Mouse (Mus musculus): ENCODE data around the gene Rufy3. TPM values are rescaled to one million over a fixed set of nuclear protein-coding genes. Genes with fewer than 3 reads are reported as not detected.
A peak's percentile ranks its signal among the peaks of the same experiment; 100 is the strongest.

Rufy3 gene
- polyA plus RNA-seq, 1 experiment from 2014 or later, result 245 TPM

DNA sequence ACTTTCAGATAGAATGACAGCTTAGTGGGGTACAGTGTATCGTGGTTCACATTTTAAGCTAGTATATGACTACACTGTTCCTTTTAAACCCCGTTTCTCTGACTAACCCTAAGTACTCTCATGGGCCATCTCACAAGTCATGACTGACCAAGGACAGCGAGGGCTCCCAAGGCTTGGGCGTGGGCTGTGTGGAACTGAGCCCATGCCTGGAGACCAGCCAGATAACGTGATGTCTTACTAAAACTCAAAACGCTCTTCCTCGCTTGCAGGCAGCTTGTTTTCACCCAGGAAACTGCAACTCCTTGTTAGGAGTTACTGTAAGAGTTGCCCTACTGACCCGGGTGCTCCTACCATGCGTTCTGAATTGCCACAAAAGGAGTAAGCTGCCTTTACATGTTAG, 78.7 kb downstream of the Rufy3 start:
- Histone ChIP-seq H3K4me3 (no peak overlapping the region), H3K9ac (no peak overlapping the region), H3K4me1 (no peaks in the 10 kb centered on the region), H3K4me2 (replicated peaks) (no peak overlapping the region), H3K36me3 (peaks cover 85% of the 10 kb centered on the region), H3K9me3 (no peaks in the 10 kb centered on the region), H3K27me3 (replicated peaks) (no peaks in the 10 kb centered on the region), H3K27ac (no peak overlapping the region)
- ATAC-seq (ENCODE audit: low FRiP score, low read depth), result no peak
- 94% methylated on average over 9 of the region's 9 CpGs for WGBS

DNA sequence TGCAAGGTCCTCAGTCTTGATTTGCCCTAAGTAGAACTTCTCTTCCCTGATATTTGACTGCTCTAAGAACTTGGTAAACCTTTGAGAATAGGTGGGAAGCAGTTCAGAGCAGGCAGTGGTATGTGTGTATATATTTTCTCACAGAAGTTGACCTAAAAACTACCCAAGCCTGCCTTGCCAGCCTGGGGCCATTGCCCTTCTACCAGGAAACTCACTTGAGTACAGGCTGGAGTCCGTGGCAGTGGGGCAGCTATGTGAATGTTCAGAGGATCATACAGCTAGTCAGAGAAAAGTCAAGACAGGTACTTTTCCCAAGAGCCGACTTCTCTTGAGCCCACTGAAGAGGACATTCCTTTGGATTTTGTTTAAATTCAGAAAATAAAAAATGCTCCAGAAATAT, 80.1 kb downstream of the Rufy3 start:
- no peak for ATAC-seq (ENCODE audit: low FRiP score, low read depth)
- H3K9me3 ChIP-seq, result no peaks in the 10 kb centered on the region
- WGBS, result 90% methylated on average over 2 of the region's 2 CpGs
- peaks cover 88% of the 10 kb centered on the region for H3K36me3 ChIP-seq
- H3K27ac ChIP-seq, result no peak overlapping the region
- no peak overlapping the region for H3K4me2 ChIP-seq (replicated peaks)
- no peak overlapping the region for H3K4me3 ChIP-seq
- no peaks in the 10 kb centered on the region for H3K4me1 ChIP-seq
- no peak overlapping the region for H3K9ac ChIP-seq
- no peaks in the 10 kb centered on the region for H3K27me3 ChIP-seq (replicated peaks)

DNA sequence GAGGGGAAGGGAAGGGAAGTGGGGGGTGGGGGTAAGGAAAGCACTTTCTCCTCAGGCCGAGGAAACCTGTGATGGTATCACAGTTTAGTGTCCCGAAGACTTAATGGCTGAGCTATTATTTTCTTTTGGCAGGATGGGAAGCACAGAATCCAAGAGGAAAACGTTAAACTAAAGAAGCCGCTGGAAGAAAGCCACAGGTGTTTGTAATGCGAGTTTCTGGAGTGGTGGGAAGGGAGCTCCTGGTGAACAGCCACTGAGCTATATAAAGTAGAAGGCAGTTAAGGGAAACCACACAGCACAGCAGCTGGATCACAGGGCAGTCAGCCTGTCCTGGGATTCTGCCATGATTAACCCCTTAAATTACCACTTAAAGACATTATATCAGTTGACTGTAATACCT, 80.6 kb downstream of the Rufy3 start:
- no peaks in the 10 kb centered on the region for H3K9me3 ChIP-seq
- no peak overlapping the region for H3K4me2 ChIP-seq (replicated peaks)
- H3K36me3 ChIP-seq, result peaks cover 92% of the 10 kb centered on the region
- H3K27me3 ChIP-seq (replicated peaks), result no peaks in the 10 kb centered on the region
- no peak overlapping the region for H3K27ac ChIP-seq
- H3K4me1 ChIP-seq, result no peaks in the 10 kb centered on the region
- WGBS, result 73% methylated on average over 5 of the region's 5 CpGs
- no peak overlapping the region for H3K4me3 ChIP-seq
- ATAC-seq (ENCODE audit: low FRiP score, low read depth), result no peak
- no peak overlapping the region for H3K9ac ChIP-seq

DNA sequence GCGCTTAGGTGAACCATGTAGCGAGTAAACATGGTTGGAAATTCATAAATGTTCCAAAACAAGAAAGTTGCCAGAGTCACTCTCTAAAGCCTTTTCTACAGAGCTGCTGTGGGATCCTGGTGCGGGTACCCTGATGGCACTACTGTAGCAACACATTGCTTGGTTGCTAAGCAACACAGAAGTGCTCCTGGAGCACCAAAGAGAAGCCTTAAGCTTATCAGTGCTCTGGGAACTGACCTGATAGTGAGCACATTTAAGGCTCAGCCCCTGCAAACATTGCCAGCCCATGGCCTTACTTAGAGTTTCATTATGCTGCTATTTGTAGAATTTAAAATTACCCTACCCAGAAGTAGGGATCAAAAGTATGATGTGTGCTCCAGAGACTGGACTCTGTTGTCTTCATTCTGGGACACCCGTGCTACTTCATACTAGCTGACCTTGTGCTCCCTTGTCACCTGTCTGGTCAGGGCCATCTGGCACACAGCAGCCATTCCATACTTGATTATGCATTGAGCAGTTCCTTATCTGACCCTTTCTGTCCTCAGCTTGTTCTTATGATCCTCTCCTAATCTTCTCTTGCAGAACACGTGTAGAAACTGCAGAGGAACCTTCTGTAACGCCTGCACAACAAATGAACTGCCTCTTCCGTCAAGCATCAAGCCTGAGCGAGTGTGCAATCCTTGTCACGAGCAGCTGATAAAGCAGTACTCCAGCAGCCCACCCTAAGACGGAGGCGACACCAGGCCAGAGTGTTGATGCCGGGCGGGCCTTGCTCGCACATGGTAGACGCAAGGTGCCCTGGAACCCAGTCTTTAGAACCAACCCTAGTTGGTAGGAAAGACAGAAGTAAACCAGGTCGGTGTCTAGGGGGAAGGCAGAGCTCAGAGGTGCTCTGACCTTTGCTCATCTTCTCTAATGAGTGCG, 84.7 kb downstream of the Rufy3 start:
- WGBS, result 93% methylated on average over 17 of the region's 17 CpGs
- no peak for ATAC-seq (ENCODE audit: low FRiP score, low read depth)
- Histone ChIP-seq H3K27ac (no peak overlapping the region), H3K4me3 (no peak overlapping the region), H3K4me2 (replicated peaks) (no peak overlapping the region), H3K4me1 (no peaks in the 10 kb centered on the region), H3K27me3 (replicated peaks) (no peaks in the 10 kb centered on the region), H3K9ac (no peak overlapping the region), H3K9me3 (no peaks in the 10 kb centered on the region), H3K36me3 (peaks cover 84% of the 10 kb centered on the region)

DNA sequence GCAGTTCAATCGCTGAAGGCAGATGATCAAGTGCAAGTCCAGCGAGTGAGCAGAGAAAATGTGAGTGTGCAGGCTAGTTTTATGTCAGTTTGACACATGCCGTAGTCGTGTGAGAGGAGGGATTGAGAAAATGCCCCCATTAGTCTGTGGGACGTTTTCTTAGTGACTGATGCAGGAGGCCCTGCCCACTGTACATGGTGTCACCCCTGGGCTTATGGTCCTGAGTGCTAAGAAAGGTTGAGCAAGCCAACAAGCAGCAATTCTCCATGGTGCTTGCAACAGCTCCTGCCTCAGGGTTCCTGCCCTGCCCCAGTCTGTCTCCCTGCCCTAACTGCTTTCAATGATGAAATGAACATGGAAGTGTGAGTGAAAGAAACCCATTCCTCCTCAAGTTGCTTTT, 87.7 kb downstream of the Rufy3 start:
- no peaks in the 10 kb centered on the region for H3K9me3 ChIP-seq
- H3K9ac ChIP-seq, result no peak overlapping the region
- no peak overlapping the region for H3K27ac ChIP-seq
- no peaks in the 10 kb centered on the region for H3K4me1 ChIP-seq
- no peak overlapping the region for H3K4me2 ChIP-seq (replicated peaks)
- H3K4me3 ChIP-seq, result no peak overlapping the region
- 84% methylated on average over 5 of the region's 5 CpGs for WGBS
- H3K27me3 ChIP-seq (replicated peaks), result no peaks in the 10 kb centered on the region
- no peak for ATAC-seq (ENCODE audit: low FRiP score, low read depth)
- peaks cover 64% of the 10 kb centered on the region for H3K36me3 ChIP-seq

DNA sequence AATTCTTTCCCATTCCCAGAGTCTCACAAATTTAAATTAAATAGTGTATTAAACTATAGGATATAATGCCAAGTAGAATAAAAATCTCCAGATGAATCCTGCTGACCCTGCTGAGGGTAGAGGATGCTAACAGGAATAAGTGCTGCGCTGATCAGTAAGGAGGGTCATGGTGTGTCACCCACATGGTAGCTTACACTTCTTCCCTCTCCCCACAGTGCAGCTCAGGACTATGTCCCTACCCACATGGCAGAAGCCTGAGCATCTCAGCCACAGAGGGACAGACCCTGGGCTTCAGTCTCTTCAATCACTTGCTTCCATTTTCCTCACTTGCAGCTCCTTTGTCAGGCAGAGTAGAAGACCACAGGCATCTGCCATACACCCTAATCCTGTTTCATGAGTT, 93.0 kb downstream of the Rufy3 start:
- WGBS, result 97% methylated on average over 1 of the region's 1 CpGs
- Histone ChIP-seq H3K9ac (no peak overlapping the region), H3K9me3 (no peaks in the 10 kb centered on the region), H3K4me3 (no peak overlapping the region), H3K4me1 (no peaks in the 10 kb centered on the region), H3K27me3 (replicated peaks) (no peaks in the 10 kb centered on the region), H3K27ac (no peak overlapping the region), H3K36me3 (peaks cover 50% of the 10 kb centered on the region), H3K4me2 (replicated peaks) (no peak overlapping the region)
- ATAC-seq (ENCODE audit: low FRiP score, low read depth), result no peak

DNA sequence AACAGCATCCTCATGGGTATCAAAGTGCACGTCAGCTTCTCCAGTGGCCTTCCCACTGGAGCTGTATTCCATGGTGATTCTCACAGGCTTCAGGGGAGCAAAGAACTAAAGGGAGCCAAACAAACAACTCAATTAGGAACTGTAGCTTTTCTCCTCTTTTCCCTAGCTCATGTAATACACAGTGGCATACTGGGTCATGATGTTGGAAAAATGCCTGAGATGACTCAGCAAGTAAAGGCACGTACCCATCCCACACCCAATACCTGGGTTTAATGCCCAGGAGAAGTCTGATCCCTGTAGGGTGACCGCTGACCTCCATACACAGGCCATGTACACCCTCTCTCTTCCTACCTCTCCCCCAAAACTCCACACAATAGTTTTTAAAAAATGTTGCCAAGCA, 98.3 kb downstream of the Rufy3 start:
- Histone ChIP-seq H3K9ac (no peak overlapping the region), H3K36me3 (peaks cover 78% of the 10 kb centered on the region)
- WGBS, result 98% methylated on average over 3 of the region's 3 CpGs

DNA sequence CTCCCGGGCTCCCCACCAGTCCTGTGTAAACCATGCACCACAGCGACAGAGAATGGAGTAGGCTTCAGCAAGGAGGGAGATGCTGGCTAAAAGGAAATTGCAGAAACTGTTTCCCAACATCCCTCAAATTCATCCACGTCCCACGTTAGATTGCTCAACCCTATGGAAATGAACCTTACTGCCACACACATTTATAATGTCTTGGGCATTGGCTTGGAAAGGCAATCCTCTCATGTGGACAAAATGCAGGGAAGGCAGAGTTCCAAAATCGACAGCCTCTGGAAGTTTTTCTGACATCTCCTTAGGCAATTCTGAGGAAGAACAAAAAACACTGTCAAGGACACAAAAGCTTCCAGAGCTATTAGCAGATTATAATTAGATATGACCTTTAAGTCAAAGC, 99.0 kb downstream of the Rufy3 start:
- H3K36me3 ChIP-seq, result peaks cover 79% of the 10 kb centered on the region
- H3K4me1 ChIP-seq, result no peaks in the 10 kb centered on the region
- 90% methylated on average over 5 of the region's 5 CpGs for WGBS
- H3K9ac ChIP-seq, result no peak overlapping the region
- no peak for ATAC-seq (ENCODE audit: low FRiP score, low read depth)
- no peak overlapping the region for H3K4me2 ChIP-seq (replicated peaks)
- H3K4me3 ChIP-seq, result no peak overlapping the region
- no peak overlapping the region for H3K27ac ChIP-seq
- no peaks in the 10 kb centered on the region for H3K27me3 ChIP-seq (replicated peaks)
- H3K9me3 ChIP-seq, result no peaks in the 10 kb centered on the region

More for the DNA sequence above, 98.3 kb downstream of the Rufy3 start:
- ATAC-seq (ENCODE audit: low FRiP score, low read depth), result no peak
- no peak overlapping the region for H3K4me2 ChIP-seq (replicated peaks)
- no peak overlapping the region for H3K27ac ChIP-seq
- no peaks in the 10 kb centered on the region for H3K9me3 ChIP-seq
- H3K4me3 ChIP-seq, result no peak overlapping the region
- H3K27me3 ChIP-seq (replicated peaks), result no peaks in the 10 kb centered on the region
- H3K4me1 ChIP-seq, result no peaks in the 10 kb centered on the region

DNA sequence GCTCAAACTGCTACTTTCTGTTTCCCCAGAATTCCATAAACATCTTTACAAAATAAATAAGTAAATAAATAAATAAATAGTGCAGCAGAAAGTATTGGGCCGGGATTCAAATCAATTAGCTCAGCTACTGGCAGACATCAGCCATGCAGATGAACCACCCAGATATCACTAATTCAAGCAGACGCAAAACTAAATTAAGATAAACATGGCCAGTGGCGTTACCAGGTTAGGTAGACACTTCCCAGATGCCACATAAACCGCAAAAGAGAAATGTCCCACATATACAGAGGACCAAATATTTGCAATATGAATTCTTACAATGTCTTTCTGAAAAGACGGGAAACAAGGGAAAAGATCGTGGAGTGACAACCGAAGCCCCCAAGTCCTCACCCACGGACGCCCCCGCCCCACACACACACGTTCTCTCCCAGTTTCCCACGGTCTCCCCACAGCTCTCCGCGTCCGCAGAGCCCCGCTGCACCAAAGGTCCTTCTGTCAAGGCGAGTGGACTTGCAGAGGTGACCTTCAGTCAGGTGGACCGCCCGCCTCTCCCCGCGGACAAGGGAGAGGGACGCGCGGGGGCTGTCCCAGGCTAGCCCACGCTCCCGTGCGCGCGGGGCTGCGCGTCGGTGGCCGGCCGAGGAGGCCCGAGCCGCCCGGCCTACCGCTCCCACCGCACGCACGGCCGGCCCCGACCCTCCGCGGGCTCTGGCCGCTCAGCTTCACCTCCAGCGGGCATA, 110.0 kb downstream of the Rufy3 start:
- H3K4me3 ChIP-seq, result peak overlapping the region; percentile 94
- no peaks in the 10 kb centered on the region for H3K9me3 ChIP-seq
- H3K4me2 ChIP-seq (replicated peaks), result peak overlapping the region; percentile 72
- H3K4me1 ChIP-seq, result peaks cover 17% of the 10 kb centered on the region
- ATAC-seq (ENCODE audit: low FRiP score, low read depth), result peak; percentile 62
- H3K9ac ChIP-seq, result peak overlapping the region; percentile 99
- WGBS, result under 1% methylated on average over 44 of the region's 47 CpGs
- no peaks in the 10 kb centered on the region for H3K27me3 ChIP-seq (replicated peaks)
- peaks cover 17% of the 10 kb centered on the region for H3K36me3 ChIP-seq
- H3K27ac ChIP-seq, result peak overlapping the region; percentile 93

DNA sequence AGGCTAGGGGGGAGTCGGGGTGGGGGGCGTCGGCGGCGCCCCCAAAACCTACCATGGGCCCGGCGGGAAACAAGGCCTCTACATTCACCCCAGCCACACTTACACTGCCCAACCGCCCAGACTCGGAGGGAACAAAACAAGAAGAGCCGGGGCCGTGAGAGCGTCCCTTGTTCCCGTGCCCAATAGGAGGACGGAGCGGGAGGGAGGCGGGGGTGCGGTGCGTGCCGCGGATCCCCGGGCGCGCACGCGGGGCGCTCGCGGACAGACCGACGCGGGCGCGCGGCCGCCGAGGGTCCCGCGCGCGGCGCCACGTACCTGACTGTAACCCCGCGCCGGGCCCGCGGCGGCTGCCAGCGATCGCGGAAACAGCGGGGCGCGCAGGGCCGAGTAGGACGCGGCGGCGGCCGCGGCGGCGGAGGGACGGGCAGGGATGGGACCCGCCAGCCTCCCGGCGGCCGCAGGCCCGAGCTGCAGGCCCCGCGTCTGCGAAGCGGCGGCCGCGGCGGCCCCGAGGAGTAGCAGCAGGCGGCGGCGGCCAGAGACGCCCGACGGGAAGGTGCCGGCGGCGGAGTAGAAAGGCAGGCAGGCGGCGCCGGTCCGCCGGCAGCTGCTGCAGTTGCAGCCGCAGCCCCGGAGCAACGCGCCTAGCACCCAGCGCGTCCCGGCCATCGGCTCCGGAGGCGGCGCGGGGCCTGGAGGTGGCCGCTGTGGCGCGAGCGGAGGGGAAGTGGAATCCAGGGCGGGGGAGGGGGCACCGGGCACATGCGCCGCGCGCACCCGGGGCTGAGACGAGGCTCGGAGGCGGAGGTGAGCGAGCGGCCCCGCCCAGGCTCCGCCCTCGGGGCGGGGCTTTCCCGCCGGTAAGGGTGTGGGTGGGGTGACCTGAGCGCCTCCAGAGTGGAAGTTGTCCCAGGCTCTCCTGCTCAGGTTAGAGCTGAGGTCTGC, 110.9 kb downstream of the Rufy3 start, which contains the start of gene Grsf1:
TSS of gene Grsf1 (minus strand) at position 729 of the 945 bp plus-strand sequence.
- H3K36me3 ChIP-seq, result peaks cover 8% of the 10 kb centered on the region
- no peaks in the 10 kb centered on the region for H3K9me3 ChIP-seq
- H3K4me2 ChIP-seq (replicated peaks), result peak within 1 kb of the TSS; percentile 72
- no peaks in the 10 kb centered on the region for H3K27me3 ChIP-seq (replicated peaks)
- H3K4me1 ChIP-seq, result peaks cover 17% of the 10 kb centered on the region
- H3K4me3 ChIP-seq, result peak within 1 kb of the TSS; percentile 94
- peak; percentile 94 for ATAC-seq (ENCODE audit: low FRiP score, low read depth)
- under 1% methylated on average over 120 of the region's 127 CpGs for WGBS
- peak within 1 kb of the TSS; percentile 93 for H3K27ac ChIP-seq
- peak within 1 kb of the TSS; percentile 99 for H3K9ac ChIP-seq

DNA sequence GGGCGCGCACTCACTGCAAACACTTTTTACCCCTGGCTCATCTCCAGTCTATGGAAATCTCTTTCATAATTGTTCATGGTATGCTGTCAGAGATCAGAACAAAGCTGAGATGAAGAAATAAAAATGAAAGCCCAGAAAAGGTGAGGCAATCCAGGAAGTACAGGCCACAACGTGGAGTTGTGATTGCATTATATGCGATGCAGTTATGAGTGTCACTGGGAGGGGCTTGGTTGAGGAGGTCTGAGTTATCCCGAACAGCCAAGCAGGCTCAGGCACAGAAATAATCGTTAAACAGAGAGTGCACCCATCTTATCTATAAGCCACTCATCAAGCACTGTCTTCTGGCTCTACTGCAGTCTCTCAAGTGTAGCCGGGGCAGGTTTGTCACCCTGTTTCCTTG, 114.1 kb downstream of the Rufy3 start:
- no peak for ATAC-seq (ENCODE audit: low FRiP score, low read depth)
- no peak overlapping the region for H3K4me3 ChIP-seq
- H3K9me3 ChIP-seq, result no peaks in the 10 kb centered on the region
- H3K27me3 ChIP-seq (replicated peaks), result no peaks in the 10 kb centered on the region
- H3K9ac ChIP-seq, result no peak overlapping the region
- H3K4me1 ChIP-seq, result peaks cover 9% of the 10 kb centered on the region
- no peak overlapping the region for H3K27ac ChIP-seq
- WGBS, result 32% methylated on average over 7 of the region's 7 CpGs
- no peak overlapping the region for H3K4me2 ChIP-seq (replicated peaks)
- no peaks in the 10 kb centered on the region for H3K36me3 ChIP-seq

DNA sequence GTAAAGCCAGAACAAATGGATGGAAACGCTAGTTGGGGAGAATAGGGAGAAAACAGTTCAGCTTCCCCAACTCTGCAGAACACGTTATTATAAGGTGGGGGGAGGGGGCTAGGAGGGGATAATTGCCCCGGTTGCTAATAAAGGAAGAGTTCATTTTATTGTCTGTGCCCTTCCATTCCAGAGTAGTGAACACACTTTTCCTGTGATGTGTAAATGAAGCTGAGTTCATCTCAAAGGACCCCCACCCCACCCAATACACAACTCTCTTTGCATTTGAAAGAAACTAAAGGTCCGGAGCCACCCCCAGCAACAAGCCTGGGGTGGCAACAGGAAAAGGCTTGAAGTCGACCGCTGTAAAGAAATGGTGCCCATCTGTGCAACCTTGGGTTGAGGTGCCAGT, 114.5 kb downstream of the Rufy3 start:
- 4% methylated on average over 6 of the region's 6 CpGs for WGBS
- no peak for ATAC-seq (ENCODE audit: low FRiP score, low read depth)
- no peaks in the 10 kb centered on the region for H3K36me3 ChIP-seq
- H3K4me2 ChIP-seq (replicated peaks), result no peak overlapping the region
- H3K4me3 ChIP-seq, result no peak overlapping the region
- no peak overlapping the region for H3K27ac ChIP-seq
- H3K9ac ChIP-seq, result no peak overlapping the region
- no peaks in the 10 kb centered on the region for H3K27me3 ChIP-seq (replicated peaks)
- H3K4me1 ChIP-seq, result peaks cover 4% of the 10 kb centered on the region
- no peaks in the 10 kb centered on the region for H3K9me3 ChIP-seq

All from neural tube, embryonic 12.5 days (tissue).